Mouse (Mus musculus): ENCODE results near the gene Endov. TPM values are rescaled to one million over a fixed set of nuclear protein-coding genes. Genes with fewer than 3 reads are reported as not detected.

Gene Endov
- polyA plus RNA-seq, 1 experiment from 2014 or later, result 14.8 TPM

GRCm38 (mm10) chr11:119514108-119514860, 23.1 kb downstream of the Endov start:
- Histone ChIP-seq H3K27ac (ENCODE audit: low read depth, low read length) (peak overlapping the region; percentile 78), H3K27me3 (ENCODE audit: control insufficient read depth, insufficient read depth, low read length) (no peaks in the 10 kb centered on the region), H3K9ac (ENCODE audit: low read depth, low read length) (peak overlapping the region; percentile 38; the same call in 1 of the 2 replicates), H3K9me3 (ENCODE audit: control insufficient read depth, low read length) (no peaks in the 10 kb centered on the region), H3K4me1 (replicated peaks; ENCODE audit: control insufficient read depth, insufficient read depth, low read length) (peaks cover 25% of the 10 kb centered on the region), H3K4me2 (replicated peaks; ENCODE audit: low read depth, low read length) (peak overlapping the region; percentile 34; the same call in 1 of the 2 replicates), H3K36me3 (ENCODE audit: control insufficient read depth, insufficient read depth, low read length) (no peaks in the 10 kb centered on the region), H3K4me3 (ENCODE audit: low read depth, low read length) (peak overlapping the region; percentile 4; the same call in 1 of the 2 replicates)
- WGBS, result 47% methylated on average over 16 of the region's 16 CpGs
- DNase-seq (ENCODE audit: low spot score) (no peak), ATAC-seq (ENCODE audit: low FRiP score) (no peak; the same call in 1 of the 2 replicates)

GRCm38 (mm10) chr11:119514967-119515636, 24.0 kb downstream of the Endov start:
- H3K4me1 ChIP-seq (replicated peaks; ENCODE audit: control insufficient read depth, insufficient read depth, low read length), result peaks cover 21% of the 10 kb centered on the region
- H3K9ac ChIP-seq (ENCODE audit: low read depth, low read length), result peak overlapping the region; percentile 42; the same call in 1 of the 2 replicates
- no peaks in the 10 kb centered on the region for H3K36me3 ChIP-seq (ENCODE audit: control insufficient read depth, insufficient read depth, low read length)
- no peaks in the 10 kb centered on the region for H3K9me3 ChIP-seq (ENCODE audit: control insufficient read depth, low read length)
- peak overlapping the region; percentile 78 for H3K27ac ChIP-seq (ENCODE audit: low read depth, low read length)
- DNase-seq (ENCODE audit: low spot score), result peak; percentile 90
- ATAC-seq (ENCODE audit: low FRiP score), result peak; percentile 81
- no peaks in the 10 kb centered on the region for H3K27me3 ChIP-seq (ENCODE audit: control insufficient read depth, insufficient read depth, low read length)
- 2% methylated on average over 21 of the region's 21 CpGs for WGBS
- peak overlapping the region; percentile 4; the same call in 1 of the 2 replicates for H3K4me3 ChIP-seq (ENCODE audit: low read depth, low read length)
- H3K4me2 ChIP-seq (replicated peaks; ENCODE audit: low read depth, low read length), result peak overlapping the region; percentile 34

DNA sequence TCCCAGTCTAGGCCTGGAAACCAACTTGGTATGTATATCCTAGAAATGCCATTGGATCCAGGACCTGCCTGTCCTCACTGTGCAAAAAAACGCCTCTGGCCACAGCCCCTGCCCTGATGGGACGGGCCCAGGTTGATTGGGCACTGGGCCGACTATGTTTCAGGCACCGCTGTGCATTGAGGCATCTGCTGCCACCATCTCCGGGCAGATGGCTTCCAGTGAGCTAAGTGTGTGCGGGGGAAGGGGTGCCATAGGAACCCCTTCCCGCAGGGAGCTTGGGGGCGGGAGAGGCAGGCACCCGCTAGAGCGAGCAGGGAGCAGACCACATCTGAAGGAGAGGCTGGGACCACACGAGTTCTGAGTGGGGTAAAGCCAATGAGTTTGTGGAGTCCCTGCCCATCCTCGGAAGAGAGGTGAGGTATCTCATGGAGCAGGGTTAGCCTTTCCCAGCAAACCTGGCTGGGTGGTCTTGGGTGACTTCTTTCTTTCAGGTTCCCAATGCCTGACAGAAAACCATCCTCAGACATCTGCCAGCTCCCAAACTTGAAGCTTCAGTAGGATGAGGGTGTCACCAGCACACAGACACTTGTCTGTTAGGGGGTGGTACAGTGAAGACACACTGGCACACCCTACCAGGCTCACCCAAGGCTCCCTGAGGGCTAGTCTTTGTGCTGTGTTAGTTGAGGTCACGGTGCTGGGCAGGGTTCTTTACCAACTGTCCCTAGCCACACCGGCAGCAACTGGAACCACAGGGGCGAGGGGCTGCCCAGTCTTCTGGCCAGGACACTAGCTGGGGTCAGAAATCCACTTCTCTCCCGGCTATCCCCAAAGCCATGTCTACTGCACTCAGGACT, 24.9 kb downstream of the Endov start:
- ATAC-seq (ENCODE audit: low FRiP score) (no peak), DNase-seq (ENCODE audit: low spot score) (no peak)
- Histone ChIP-seq H3K27ac (ENCODE audit: low read depth, low read length) (peak overlapping the region; percentile 78), H3K4me3 (ENCODE audit: low read depth, low read length) (no peak overlapping the region), H3K4me1 (replicated peaks; ENCODE audit: control insufficient read depth, insufficient read depth, low read length) (peaks cover 19% of the 10 kb centered on the region), H3K27me3 (ENCODE audit: control insufficient read depth, insufficient read depth, low read length) (no peaks in the 10 kb centered on the region), H3K9ac (ENCODE audit: low read depth, low read length) (peak overlapping the region; percentile 42; the same call in 1 of the 2 replicates), H3K36me3 (ENCODE audit: control insufficient read depth, insufficient read depth, low read length) (no peaks in the 10 kb centered on the region), H3K9me3 (ENCODE audit: control insufficient read depth, low read length) (no peaks in the 10 kb centered on the region), H3K4me2 (replicated peaks; ENCODE audit: low read depth, low read length) (0 out of 2 replicates have a peak overlapping the region, but pooled peaks have one; percentile 11)
- 71% methylated on average over 16 of the region's 16 CpGs for WGBS

- DNase-seq (ENCODE audit: low spot score) (peak; percentile 41), ATAC-seq (ENCODE audit: low FRiP score) (no peak)
- no peaks in the 10 kb centered on the region for H3K27me3 ChIP-seq (ENCODE audit: control insufficient read depth, insufficient read depth, low read length)
- no peaks in the 10 kb centered on the region for H3K36me3 ChIP-seq (ENCODE audit: control insufficient read depth, insufficient read depth, low read length)
- H3K27ac ChIP-seq (ENCODE audit: low read depth, low read length), result no peak overlapping the region
- no peak overlapping the region for H3K4me3 ChIP-seq (ENCODE audit: low read depth, low read length)
- no peaks in the 10 kb centered on the region for H3K9me3 ChIP-seq (ENCODE audit: control insufficient read depth, low read length)
- H3K9ac ChIP-seq (ENCODE audit: low read depth, low read length), result no peak overlapping the region
- WGBS, result 64% methylated on average over 12 of the region's 12 CpGs
- H3K4me2 ChIP-seq (replicated peaks; ENCODE audit: low read depth, low read length), result no peak overlapping the region
- H3K4me1 ChIP-seq (replicated peaks; ENCODE audit: control insufficient read depth, insufficient read depth, low read length), result peaks cover 16% of the 10 kb centered on the region
These were observed 25.7 kb downstream of the Endov start for GRCm38 (mm10) chr11:119516677-119517361.

DNA sequence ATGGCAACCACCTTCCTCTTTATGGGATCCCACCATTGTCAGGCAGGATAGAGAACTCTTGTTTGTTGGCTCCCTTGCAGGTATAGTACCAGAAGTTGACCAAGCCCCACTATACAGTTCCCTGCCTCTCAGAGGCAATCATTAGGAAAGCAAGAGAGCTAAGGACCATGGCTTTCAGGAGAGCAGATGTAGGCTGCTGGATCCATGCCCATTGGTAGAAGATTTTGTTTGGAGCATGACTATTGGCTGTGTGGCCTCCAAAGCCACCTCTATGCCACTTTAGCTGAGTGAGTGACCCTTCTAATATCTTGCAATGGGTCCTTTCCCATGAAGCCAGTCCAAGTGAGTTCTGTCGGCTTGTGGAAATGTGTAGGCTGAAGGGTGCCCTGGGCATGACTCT, 28.2 kb downstream of the Endov start:
- H3K4me3 ChIP-seq (ENCODE audit: low read depth, low read length), result no peak overlapping the region
- H3K9me3 ChIP-seq (ENCODE audit: control insufficient read depth, low read length), result no peaks in the 10 kb centered on the region
- DNase-seq (ENCODE audit: low spot score) (no peak), ATAC-seq (ENCODE audit: low FRiP score) (no peak)
- no peak overlapping the region for H3K4me2 ChIP-seq (replicated peaks; ENCODE audit: low read depth, low read length)
- 87% methylated on average over 1 of the region's 1 CpGs for WGBS
- H3K36me3 ChIP-seq (ENCODE audit: control insufficient read depth, insufficient read depth, low read length), result no peaks in the 10 kb centered on the region
- H3K27ac ChIP-seq (ENCODE audit: low read depth, low read length), result no peak overlapping the region
- H3K9ac ChIP-seq (ENCODE audit: low read depth, low read length), result no peak overlapping the region
- no peaks in the 10 kb centered on the region for H3K27me3 ChIP-seq (ENCODE audit: control insufficient read depth, insufficient read depth, low read length)
- peaks cover 10% of the 10 kb centered on the region; the same call in 1 of the 2 replicates for H3K4me1 ChIP-seq (replicated peaks; ENCODE audit: control insufficient read depth, insufficient read depth, low read length)

DNA sequence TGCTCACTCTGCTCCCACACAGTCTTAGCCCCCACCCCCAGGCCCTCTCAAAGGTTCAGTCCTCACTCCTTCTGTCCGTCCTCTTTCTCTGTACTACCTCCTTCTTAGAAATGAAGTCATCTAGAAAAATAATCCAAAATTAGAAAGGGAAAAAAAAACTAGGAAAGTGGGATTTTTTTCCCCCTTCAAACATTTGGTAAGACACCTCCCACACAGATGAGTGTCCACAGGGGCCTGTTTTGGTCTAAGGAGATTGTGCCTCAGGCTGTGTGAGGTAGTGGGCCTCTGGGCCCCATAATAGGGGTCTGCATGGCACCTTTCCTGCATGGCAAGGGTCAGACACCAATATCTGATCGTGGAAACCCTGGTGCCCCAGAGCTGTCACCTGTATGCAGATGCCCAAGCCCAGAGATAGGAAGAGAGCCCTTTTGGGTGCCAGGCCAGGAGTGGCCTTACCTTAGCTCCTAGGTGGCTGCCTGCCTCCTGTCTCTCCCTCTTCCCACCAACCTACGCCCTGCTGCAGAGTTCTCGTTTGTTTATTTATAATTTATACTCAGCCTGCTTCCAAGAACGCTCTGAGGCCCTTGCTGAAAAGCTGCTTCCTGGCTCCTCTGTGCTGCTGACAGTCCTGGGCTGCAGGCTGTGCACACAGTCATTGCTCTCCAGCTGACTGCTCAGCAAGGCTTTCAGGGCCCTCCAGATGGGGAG, 29.0 kb downstream of the Endov start:
- Histone ChIP-seq H3K27me3 (ENCODE audit: control insufficient read depth, insufficient read depth, low read length) (no peaks in the 10 kb centered on the region), H3K9me3 (ENCODE audit: control insufficient read depth, low read length) (no peaks in the 10 kb centered on the region), H3K27ac (ENCODE audit: low read depth, low read length) (no peak overlapping the region), H3K4me1 (replicated peaks; ENCODE audit: control insufficient read depth, insufficient read depth, low read length) (peaks cover 6% of the 10 kb centered on the region; the same call in 1 of the 2 replicates), H3K9ac (ENCODE audit: low read depth, low read length) (no peak overlapping the region), H3K4me3 (ENCODE audit: low read depth, low read length) (no peak overlapping the region), H3K4me2 (replicated peaks; ENCODE audit: low read depth, low read length) (no peak overlapping the region), H3K36me3 (ENCODE audit: control insufficient read depth, insufficient read depth, low read length) (no peaks in the 10 kb centered on the region)
- ATAC-seq (ENCODE audit: low FRiP score) (no peak), DNase-seq (ENCODE audit: low spot score) (no peak)
- 74% methylated on average over 5 of the region's 5 CpGs for WGBS

GRCm38 (mm10) chr11:119520713-119521063, 29.5 kb downstream of the Endov start:
- H3K4me3 ChIP-seq (ENCODE audit: low read depth, low read length), result no peak overlapping the region
- no peaks in the 10 kb centered on the region for H3K36me3 ChIP-seq (ENCODE audit: control insufficient read depth, insufficient read depth, low read length)
- H3K27me3 ChIP-seq (ENCODE audit: control insufficient read depth, insufficient read depth, low read length), result no peaks in the 10 kb centered on the region
- peaks cover 3% of the 10 kb centered on the region; the same call in 1 of the 2 replicates for H3K4me1 ChIP-seq (replicated peaks; ENCODE audit: control insufficient read depth, insufficient read depth, low read length)
- ATAC-seq (ENCODE audit: low FRiP score), result no peak
- no peaks in the 10 kb centered on the region for H3K9me3 ChIP-seq (ENCODE audit: control insufficient read depth, low read length)
- H3K27ac ChIP-seq (ENCODE audit: low read depth, low read length), result no peak overlapping the region
- H3K4me2 ChIP-seq (replicated peaks; ENCODE audit: low read depth, low read length), result no peak overlapping the region
- DNase-seq (ENCODE audit: low spot score), result no peak
- H3K9ac ChIP-seq (ENCODE audit: low read depth, low read length), result no peak overlapping the region
